Mouse (Mus musculus) lung, embryonic 16.5 days (tissue): Measurements from ENCODE around the gene Azin2. TPM values are rescaled to one million over a fixed set of nuclear protein-coding genes. Genes with fewer than 3 reads are reported as not detected.

Experiments used
- ATAC-seq: fragments of 200-750 bp; cut with Nextera tagmentation; 2 replicates; pipeline ENCODE4 v1.8.0; 2017; ENCODE audit warnings: low read depth, mild to moderate bottlenecking, moderate library complexity
- H3K27ac ChIP-seq: fragments of 300-500 bp; sonication (generic); 2 replicates; pipeline ENCODE4 v1.5.1; 2014; ENCODE audit warnings: mild to moderate bottlenecking, control low read depth, low read length
- H3K27me3 ChIP-seq: fragments of 300-500 bp; sonication (generic); 2 replicates; pipeline ENCODE4 v1.6.1; 2014; ENCODE audit warnings: low read depth, low read length, mixed read lengths; ENCODE audit not compliant: control insufficient read depth, insufficient read depth
- H3K36me3 ChIP-seq: fragments of 300-500 bp; sonication (generic); 2 replicates; pipeline ENCODE4 v1.6.1; 2014; ENCODE audit warnings: low read length; ENCODE audit not compliant: control insufficient read depth, insufficient read depth
- H3K4me1 ChIP-seq: fragments of 300-500 bp; sonication (generic); replicated peaks from 2 replicates; pipeline ENCODE4 v1.6.1; 2014; ENCODE audit warnings: low read length, mixed read lengths; ENCODE audit not compliant: control insufficient read depth, insufficient read depth
- H3K4me2 ChIP-seq: fragments of 300-500 bp; sonication (generic); 2 replicates; pipeline ENCODE4 v1.6.1; 2014; ENCODE audit warnings: low read depth, low read length, control low read depth
- H3K4me3 ChIP-seq: fragments of 300-500 bp; sonication (generic); 2 replicates; pipeline ENCODE4 v1.5.1; 2014; ENCODE audit warnings: mild to moderate bottlenecking, low read length, control low read depth
- H3K9ac ChIP-seq: fragments of 300-500 bp; sonication (generic); 2 replicates; pipeline ENCODE4 v1.6.1; 2014; ENCODE audit warnings: low read length, control low read depth
- H3K9me3 ChIP-seq: fragments of 300-500 bp; sonication (generic); 2 replicates; pipeline ENCODE4 v1.6.1; 2016; ENCODE audit warnings: low read length; ENCODE audit not compliant: control insufficient read depth
- WGBS: fragments of 180-500 bp; shearing (Covaris S2); extraction: QIAGEN DNeasy Blood & Tissue Kit; methylation state at CpG from one replicate; pipeline ENCODE4 v1.1.7; 2014; 5-methylcytosine and 5-hydroxymethylcytosine counted together
- polyA plus RNA-seq: library from polyadenylated mRNA; unstranded; fragments of >200 nt; fragmentation: Nextera tagmentation; extraction: Ambion mirVana; gene quantifications from 2 replicates; pipeline ENCODE4 v1.2.1, GENCODE M21; 2015

Gene Azin2
- polyA plus RNA-seq, 1 experiment from 2014 or later, result 23.2 TPM

DNA sequence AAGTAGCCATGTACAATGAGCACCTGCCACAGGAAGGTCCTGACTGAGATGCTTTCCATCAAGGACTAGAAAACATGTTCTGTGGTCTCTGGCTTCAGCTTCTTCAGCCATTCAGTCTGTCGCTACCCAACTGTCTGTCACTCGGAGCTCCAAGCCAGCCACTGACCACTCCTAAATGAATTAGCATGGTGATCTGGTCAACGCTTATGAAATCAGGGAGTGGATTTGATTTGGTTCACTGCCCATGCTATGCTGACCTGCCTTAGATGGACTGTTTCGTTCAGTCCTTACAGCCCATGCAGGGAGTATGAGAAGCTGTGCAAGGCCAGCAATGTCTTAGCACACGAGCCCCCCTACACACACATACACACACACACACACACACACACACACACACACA lies 8.4 kb downstream of the Azin2 start:
- ATAC-seq, result no peak
- Histone ChIP-seq H3K4me2 (no peak overlapping the region), H3K9me3 (no peaks in the 10 kb centered on the region), H3K36me3 (no peaks in the 10 kb centered on the region), H3K27ac (no peak overlapping the region), H3K27me3 (no peaks in the 10 kb centered on the region), H3K4me1 (peaks cover 20% of the 10 kb centered on the region), H3K4me3 (no peak overlapping the region), H3K9ac (no peak overlapping the region)
- 88% methylated on average over 5 of the region's 5 CpGs for WGBS

GRCm38 (mm10) chr4:128950461-128950860 lies 11.8 kb downstream of the Azin2 start:
- Histone ChIP-seq H3K4me3 (no peak overlapping the region), H3K27me3 (no peaks in the 10 kb centered on the region), H3K9me3 (no peaks in the 10 kb centered on the region), H3K9ac (no peak overlapping the region), H3K4me1 (peaks cover 10% of the 10 kb centered on the region), H3K36me3 (no peaks in the 10 kb centered on the region), H3K4me2 (no peak overlapping the region), H3K27ac (no peak overlapping the region)
- ATAC-seq, result no peak
- 64% methylated on average over 5 of the region's 5 CpGs for WGBS

- Histone ChIP-seq H3K4me1 (peaks cover 10% of the 10 kb centered on the region), H3K4me3 (no peak overlapping the region), H3K9ac (no peak overlapping the region), H3K4me2 (no peak overlapping the region), H3K9me3 (no peaks in the 10 kb centered on the region), H3K27ac (no peak overlapping the region), H3K36me3 (no peaks in the 10 kb centered on the region), H3K27me3 (no peaks in the 10 kb centered on the region)
- ATAC-seq, result 0 out of 2 replicates have a peak, but pooled peaks have one; percentile 23
- WGBS, result 37% methylated on average over 15 of the region's 15 CpGs
These were observed 12.7 kb downstream of the Azin2 start for GRCm38 (mm10) chr4:128949470-128950005.

GRCm38 (mm10) chr4:128948137-128948674 lies 14.0 kb downstream of the Azin2 start:
- H3K36me3 ChIP-seq, result no peaks in the 10 kb centered on the region
- H3K27me3 ChIP-seq, result no peaks in the 10 kb centered on the region
- H3K9me3 ChIP-seq, result no peaks in the 10 kb centered on the region
- no peak overlapping the region for H3K4me3 ChIP-seq
- no peak for ATAC-seq
- H3K4me1 ChIP-seq, result peaks cover 10% of the 10 kb centered on the region
- H3K27ac ChIP-seq, result no peak overlapping the region
- 29% methylated on average over 6 of the region's 6 CpGs for WGBS
- H3K4me2 ChIP-seq, result no peak overlapping the region
- H3K9ac ChIP-seq, result no peak overlapping the region

DNA sequence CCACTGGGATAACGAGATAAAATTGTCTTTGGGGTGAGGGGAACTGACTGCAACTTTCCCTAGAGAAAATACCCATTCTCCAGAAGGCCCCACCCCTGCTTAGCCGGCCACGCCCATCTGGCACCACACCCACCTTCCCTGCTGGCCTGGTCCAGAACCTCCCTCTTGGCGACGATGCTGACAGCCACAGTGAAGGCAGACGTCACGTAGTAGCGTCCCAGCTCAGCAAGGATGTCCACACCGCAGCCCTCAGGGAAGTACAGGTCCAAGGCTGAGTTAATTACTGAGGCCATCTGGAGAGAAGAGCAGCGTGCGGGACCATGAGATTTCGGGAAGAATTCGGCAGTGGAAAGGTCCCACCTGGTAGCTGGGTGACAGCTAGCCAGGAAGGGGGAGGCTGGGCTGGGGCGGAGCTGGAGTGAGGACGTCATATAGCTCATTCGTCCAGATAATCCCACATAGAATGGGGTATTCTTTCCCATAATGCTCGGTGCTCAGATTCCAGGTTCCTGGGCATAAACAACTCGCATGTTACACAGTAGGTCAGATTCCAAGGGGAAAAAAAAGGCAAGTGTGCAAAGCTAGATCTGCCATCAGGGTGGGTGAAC lies 14.8 kb downstream of the Azin2 start:
- 13% methylated on average over 18 of the region's 18 CpGs for WGBS
- no peaks in the 10 kb centered on the region for H3K27me3 ChIP-seq
- peak overlapping the region; percentile 31; the same call in 1 of the 2 replicates for H3K4me2 ChIP-seq
- no peak overlapping the region for H3K4me3 ChIP-seq
- H3K36me3 ChIP-seq, result peaks cover 2% of the 10 kb centered on the region; the same call in 1 of the 2 replicates
- H3K9me3 ChIP-seq, result no peaks in the 10 kb centered on the region
- peaks cover 10% of the 10 kb centered on the region for H3K4me1 ChIP-seq
- H3K9ac ChIP-seq, result no peak overlapping the region
- ATAC-seq, result peak; percentile 50; the same call in 1 of the 2 replicates
- no peak overlapping the region for H3K27ac ChIP-seq

DNA sequence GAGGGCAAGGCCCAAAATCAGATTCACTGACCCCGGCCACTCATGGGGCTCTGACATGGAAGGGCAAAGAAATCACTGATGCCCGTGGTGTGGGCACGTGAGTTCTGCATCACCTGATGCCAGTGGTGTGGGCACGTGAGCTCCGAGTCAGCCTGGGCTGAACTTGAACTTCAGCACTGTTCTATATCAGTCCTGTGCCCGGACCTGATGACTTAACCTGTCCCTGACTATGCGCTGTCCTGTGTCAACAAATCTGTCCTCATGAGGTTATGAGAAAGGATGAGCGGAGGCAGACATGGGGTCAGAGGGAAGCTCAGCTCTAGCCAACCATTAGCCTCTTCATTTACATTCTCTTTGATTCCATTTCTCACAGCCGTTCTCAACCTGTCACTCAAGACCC lies 15.5 kb downstream of the Azin2 start:
- 76% methylated on average over 9 of the region's 9 CpGs for WGBS
- H3K4me2 ChIP-seq, result no peak overlapping the region
- peaks cover 2% of the 10 kb centered on the region; the same call in 1 of the 2 replicates for H3K36me3 ChIP-seq
- H3K4me1 ChIP-seq, result peaks cover 10% of the 10 kb centered on the region
- no peaks in the 10 kb centered on the region for H3K9me3 ChIP-seq
- no peak for ATAC-seq
- H3K4me3 ChIP-seq, result no peak overlapping the region
- H3K27ac ChIP-seq, result no peak overlapping the region
- H3K9ac ChIP-seq, result no peak overlapping the region
- no peaks in the 10 kb centered on the region for H3K27me3 ChIP-seq

DNA sequence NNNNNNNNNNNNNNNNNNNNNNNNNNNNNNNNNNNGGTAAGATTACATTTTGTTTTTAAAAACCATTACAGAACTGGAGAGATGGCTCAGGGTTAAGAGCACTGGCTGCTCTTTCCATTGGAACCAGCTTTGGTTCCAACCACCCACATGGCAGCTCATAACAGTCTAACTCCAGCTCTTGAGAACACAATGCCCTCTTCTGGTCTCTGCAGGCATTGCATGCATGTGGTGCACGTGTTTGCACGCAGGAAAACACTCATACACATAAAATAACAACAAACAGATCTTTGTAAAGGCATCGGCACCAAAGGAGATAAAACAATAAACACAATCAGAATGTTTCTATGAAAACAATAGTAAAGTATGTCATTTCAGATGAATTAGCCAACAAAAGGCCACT lies 19.9 kb downstream of the Azin2 start:
- H3K9ac ChIP-seq, result no peak overlapping the region
- no peaks in the 10 kb centered on the region for H3K9me3 ChIP-seq
- H3K27ac ChIP-seq, result no peak overlapping the region
- H3K27me3 ChIP-seq, result no peaks in the 10 kb centered on the region
- whole genome bisulfite sequencing, result 55% methylated on average over 3 of the region's 3 CpGs
- H3K4me1 ChIP-seq, result peaks cover 2% of the 10 kb centered on the region; the same call in 1 of the 2 replicates
- no peak overlapping the region for H3K4me2 ChIP-seq
- ATAC-seq, result no peak
- no peak overlapping the region for H3K4me3 ChIP-seq
- H3K36me3 ChIP-seq, result peaks cover 2% of the 10 kb centered on the region; the same call in 1 of the 2 replicates

- Histone ChIP-seq H3K36me3 (no peaks in the 10 kb centered on the region), H3K4me2 (no peak overlapping the region), H3K4me3 (no peak overlapping the region), H3K9me3 (no peaks in the 10 kb centered on the region), H3K27me3 (no peaks in the 10 kb centered on the region), H3K27ac (no peak overlapping the region), H3K9ac (no peak overlapping the region), H3K4me1 (no peaks in the 10 kb centered on the region)
- 45% methylated on average over 5 of the region's 5 CpGs for WGBS
- no peak for ATAC-seq
These were observed 26.6 kb downstream of the Azin2 start for GRCm38 (mm10) chr4:128935595-128935994.

- Histone ChIP-seq H3K9ac (no peak overlapping the region), H3K36me3 (no peaks in the 10 kb centered on the region), H3K27me3 (no peaks in the 10 kb centered on the region), H3K4me2 (no peak overlapping the region), H3K4me1 (no peaks in the 10 kb centered on the region), H3K9me3 (no peaks in the 10 kb centered on the region), H3K4me3 (no peak overlapping the region), H3K27ac (no peak overlapping the region)
- 59% methylated on average over 7 of the region's 7 CpGs for WGBS
- ATAC-seq, result no peak
These were observed 29.5 kb downstream of the Azin2 start for GRCm38 (mm10) chr4:128932783-128933182.
